Mouse (Mus musculus) cerebellum, adult 2 months (tissue): ENCODE data around the gene Npas3. TPM values are rescaled to one million over a fixed set of nuclear protein-coding genes. Genes with fewer than 3 reads are reported as not detected.

Experiments used
- DNase-seq, 2 experiments: peaks; one replicate each; pipeline ENCODE4 v3.0.0; 2021
- H3K27ac ChIP-seq: fragments of 200-500 bp; 2 replicates; pipeline ENCODE4 v1.5.1; 2012; ENCODE audit warnings: low read length, control low read depth, inconsistent platforms; ENCODE audit not compliant: insufficient read depth
- H3K27me3 ChIP-seq: fragments of 200-500 bp; 2 replicates; pipeline ENCODE4 v1.6.1; 2012; ENCODE audit warnings: inconsistent platforms, mild to moderate bottlenecking, low read length, moderate library complexity; ENCODE audit not compliant: control insufficient read depth, insufficient read depth
- H3K4me1 ChIP-seq: fragments of 200-500 bp; 2 replicates; pipeline ENCODE4 v1.6.1; 2011; ENCODE audit warnings: low read length; ENCODE audit not compliant: control insufficient read depth, insufficient read depth
- H3K4me3 ChIP-seq: fragments of 200-500 bp; replicated peaks from 2 replicates; pipeline ENCODE3; 2011; ENCODE audit warnings: mild to moderate bottlenecking, low read depth, low read length, control low read depth; ENCODE audit not compliant: insufficient read depth
- CTCF ChIP-seq: fragments of 200-500 bp; IDR thresholded peaks from 2 replicates; pipeline ENCODE4 v1.5.1; 2011; ENCODE audit warnings: low read depth, mild to moderate bottlenecking, control low read depth, low read length, moderate library complexity, borderline replicate concordance; ENCODE audit not compliant: insufficient read depth
- POLR2A ChIP-seq: fragments of 200-500 bp; IDR thresholded peaks from 2 replicates; pipeline ENCODE4 v1.6.1; 2011; ENCODE audit warnings: low read length, control low read depth, borderline replicate concordance; ENCODE audit not compliant: insufficient read depth
- WGBS: fragments of 180-500 bp; shearing (Covaris S2); methylation state at CpG from one replicate; pipeline ENCODE4 v1.1.7; 2018; 5-methylcytosine and 5-hydroxymethylcytosine counted together
- polyA plus RNA-seq: library from polyadenylated mRNA; depleted of rRNA; stranded (reverse); fragments of >200 nt; gene quantifications from 2 replicates; pipeline ENCODE4 v1.2.3, GENCODE M21; 2012

Npas3 gene
- polyA plus RNA-seq, 1 experiment, result 13.3 TPM

GRCm38 (mm10) chr12:53771394-53771936 lies 523.0 kb downstream of the Npas3 start:
- Histone ChIP-seq H3K4me3 (no peak overlapping the region), H3K27ac (no peak overlapping the region), H3K4me1 (no peaks in the 10 kb centered on the region), H3K27me3 (no peaks in the 10 kb centered on the region)
- no peak for DNase-seq
- no peak for TF ChIP-seq POLR2A
- TF ChIP-seq CTCF, result no peak
- 69% methylated on average over 14 of the region's 14 CpGs for WGBS

DNA sequence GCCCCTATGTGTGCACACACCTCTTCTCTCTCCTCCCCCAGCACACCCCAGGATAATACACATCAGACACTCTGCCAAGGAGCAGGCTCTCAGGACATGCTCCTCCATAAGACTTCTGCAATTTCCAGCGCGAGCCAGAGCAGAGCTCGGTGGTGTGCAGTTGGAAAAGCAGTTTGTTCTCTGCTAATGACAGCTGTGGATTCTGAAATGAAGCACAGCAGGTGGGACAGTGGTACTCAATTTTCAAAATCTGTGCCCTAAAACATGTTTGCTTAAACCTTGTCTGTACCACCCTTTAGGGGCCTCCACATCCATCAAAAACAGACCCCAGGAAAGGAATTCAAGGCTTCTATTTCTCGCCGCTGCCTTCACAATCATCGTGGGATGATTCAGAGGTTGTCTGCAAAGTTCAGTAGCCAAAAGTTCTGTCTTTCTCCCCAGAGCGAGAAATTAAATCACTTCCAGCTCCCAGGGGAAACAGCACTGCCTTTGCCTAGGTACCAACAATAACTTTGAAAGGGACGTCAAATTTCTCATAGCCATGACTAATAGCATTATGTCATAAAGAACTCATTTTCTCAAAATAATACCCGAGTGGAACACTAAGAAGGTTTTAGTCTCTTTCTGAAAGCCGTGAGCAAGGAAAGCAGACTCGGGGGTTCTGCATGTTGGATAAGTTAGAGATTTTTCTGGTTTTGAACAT lies 533.5 kb downstream of the Npas3 start:
- WGBS, result 20% methylated on average over 11 of the region's 11 CpGs
- no peak for DNase-seq
- H3K4me3 ChIP-seq, result no peak overlapping the region
- H3K27me3 ChIP-seq, result no peaks in the 10 kb centered on the region; the same call in 1 of the 2 replicates
- H3K27ac ChIP-seq, result no peak overlapping the region
- TF ChIP-seq CTCF, result no peak
- TF ChIP-seq POLR2A, result no peak
- no peaks in the 10 kb centered on the region for H3K4me1 ChIP-seq

GRCm38 (mm10) chr12:53789501-53789900 lies 541.0 kb downstream of the Npas3 start:
- peak in 1 of 2 experiments; percentile 7 for DNase-seq
- WGBS, result 21% methylated on average over 10 of the region's 10 CpGs
- Histone ChIP-seq H3K27ac (no peak overlapping the region), H3K4me1 (no peaks in the 10 kb centered on the region), H3K27me3 (no peaks in the 10 kb centered on the region), H3K4me3 (no peak overlapping the region)
- TF ChIP-seq POLR2A (no peak), CTCF (no peak)

- no peaks in the 10 kb centered on the region for H3K27me3 ChIP-seq
- H3K4me1 ChIP-seq, result no peaks in the 10 kb centered on the region
- TF ChIP-seq CTCF, result no peak
- no peak for TF ChIP-seq POLR2A
- H3K27ac ChIP-seq, result no peak overlapping the region
- DNase-seq, result no peak
- H3K4me3 ChIP-seq, result no peak overlapping the region
- WGBS, result 95% methylated on average over 6 of the region's 6 CpGs
Observed at GRCm38 (mm10) chr12:53794718-53795400, 546.4 kb downstream of the Npas3 start.

DNA sequence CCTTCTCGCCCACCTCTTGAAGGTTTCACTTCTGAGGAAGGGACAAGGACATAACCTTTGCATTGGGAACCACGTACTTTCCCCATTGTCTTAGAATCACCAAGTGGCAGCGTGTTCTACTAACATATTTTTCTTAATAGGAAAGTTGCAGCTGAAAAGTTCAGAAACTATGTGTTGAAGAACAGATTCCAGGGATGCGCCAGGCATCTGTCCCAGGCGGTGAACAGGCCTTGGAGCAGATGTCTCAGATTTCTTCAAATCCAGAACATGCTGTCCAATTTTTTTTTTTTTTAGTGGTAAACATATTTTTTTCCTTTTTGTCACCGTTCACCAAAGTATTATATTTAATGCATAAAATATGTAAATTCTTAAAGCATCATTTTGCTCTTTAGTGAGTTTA lies 553.4 kb downstream of the Npas3 start:
- Histone ChIP-seq H3K27ac (no peak overlapping the region), H3K4me3 (no peak overlapping the region), H3K27me3 (no peaks in the 10 kb centered on the region), H3K4me1 (no peaks in the 10 kb centered on the region)
- no peak for DNase-seq
- TF ChIP-seq POLR2A, result no peak
- no peak for TF ChIP-seq CTCF
- WGBS, result 81% methylated on average over 6 of the region's 6 CpGs

- DNase-seq, result no peak
- TF ChIP-seq CTCF (no peak), POLR2A (no peak)
- Histone ChIP-seq H3K27ac (no peak overlapping the region), H3K4me3 (no peak overlapping the region), H3K4me1 (no peaks in the 10 kb centered on the region), H3K27me3 (no peaks in the 10 kb centered on the region)
- WGBS, result 74% methylated on average over 7 of the region's 7 CpGs
Observed at GRCm38 (mm10) chr12:53802381-53802780, 553.9 kb downstream of the Npas3 start.

DNA sequence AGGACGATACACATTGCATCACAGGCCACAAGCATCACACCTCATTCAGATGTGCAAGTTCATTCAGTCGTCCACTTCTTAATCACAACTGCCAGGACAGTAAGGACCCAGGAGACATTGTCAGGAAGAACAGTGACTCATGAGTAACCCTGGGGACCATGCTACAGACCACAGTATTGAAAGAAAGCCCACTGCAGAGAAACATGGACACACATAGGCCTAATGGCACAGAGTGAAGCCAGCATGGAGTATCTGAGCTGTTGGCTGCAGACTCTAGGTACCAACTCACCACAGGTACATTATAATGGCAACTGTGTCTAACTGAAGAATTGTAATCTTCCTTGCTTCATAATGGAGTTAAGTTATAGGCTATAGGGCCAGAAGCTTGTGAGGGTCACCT lies 561.6 kb downstream of the Npas3 start:
- TF ChIP-seq POLR2A (no peak), CTCF (no peak)
- DNase-seq, result no peak
- H3K27ac ChIP-seq, result no peak overlapping the region
- no peak overlapping the region for H3K4me3 ChIP-seq
- WGBS, result 92% methylated on average over 2 of the region's 2 CpGs
- no peaks in the 10 kb centered on the region for H3K4me1 ChIP-seq
- no peaks in the 10 kb centered on the region for H3K27me3 ChIP-seq
